Mouse (Mus musculus) cerebellum, adult 11-12 months (tissue): ENCODE measurements around the gene Usmg5.
"Not testable (repeated sequence)": the region's sequence is repeated elsewhere in the genome, so short reads cannot be mapped to it uniquely, and the experiment has no call there.

ENCODE experiments used
- DNase-seq: peaks from one replicate; pipeline ENCODE4 v3.0.0; 2022

Gene Usmg5

GRCm38 (mm10) chr19:47090550-47091156 lies at the start of gene Usmg5, which contains the start of gene Pdcd11:
Usmg5 (minus strand) TSS chr19:47090647.
Pdcd11 (plus strand) TSS chr19:47090768.
- peak; percentile 96 for DNase-seq

DNA sequence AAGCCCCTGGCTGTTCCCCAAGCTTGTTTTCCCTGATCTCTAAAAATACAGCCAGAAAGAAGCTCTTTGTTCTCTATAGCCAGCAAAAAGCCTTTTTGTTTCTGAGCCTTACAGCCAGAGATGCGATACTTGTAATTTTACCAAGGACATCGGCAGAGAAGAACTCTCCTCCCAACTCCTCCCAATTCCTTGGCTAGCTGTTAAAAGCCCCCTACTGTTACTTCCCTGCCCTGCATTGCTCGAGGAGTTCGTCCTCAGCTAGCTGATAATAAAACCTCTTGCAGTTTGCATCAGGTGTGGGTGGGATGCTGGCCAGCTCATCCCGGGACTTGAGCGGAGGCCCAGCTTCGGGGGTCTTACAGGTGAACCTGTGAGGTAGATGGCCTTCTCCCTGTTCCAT lies 49.2 kb upstream of the Usmg5 start:
- not testable (repeated sequence) for DNase-seq

- no peak for DNase-seq
Measured at GRCm38 (mm10) chr19:47137771-47138421, 47.4 kb upstream of the Usmg5 start, which contains the start of gene Calhm2. Calhm2 (minus strand) TSS chr19:47138294.

DNA sequence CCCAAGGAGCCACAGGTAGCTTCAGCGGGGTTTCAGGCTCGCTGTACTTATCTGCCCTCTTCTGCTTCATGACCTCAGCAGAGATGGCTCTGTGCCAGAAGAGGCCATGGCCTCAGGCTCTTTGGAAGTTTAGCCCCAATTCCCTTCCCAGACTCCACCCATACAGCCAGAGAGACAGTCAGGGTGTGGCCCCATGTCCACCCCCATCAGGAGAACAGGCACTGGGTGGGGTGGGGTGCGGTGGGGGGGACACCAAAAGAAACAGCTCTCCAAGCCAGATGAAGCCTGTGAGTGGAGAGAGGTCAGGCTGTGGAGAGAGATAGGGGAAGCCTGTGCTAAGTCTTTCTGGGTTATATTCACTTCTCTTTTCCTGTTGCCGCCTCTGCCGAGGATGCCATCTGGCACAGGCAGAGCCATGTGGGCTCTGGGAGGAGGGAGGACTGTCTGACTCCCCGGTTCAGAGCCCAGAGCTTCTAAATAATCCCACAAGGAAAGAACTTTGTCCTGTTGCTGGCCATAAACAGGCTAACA lies 46.7 kb upstream of the Usmg5 start:
- peak; percentile 34 for DNase-seq

DNA sequence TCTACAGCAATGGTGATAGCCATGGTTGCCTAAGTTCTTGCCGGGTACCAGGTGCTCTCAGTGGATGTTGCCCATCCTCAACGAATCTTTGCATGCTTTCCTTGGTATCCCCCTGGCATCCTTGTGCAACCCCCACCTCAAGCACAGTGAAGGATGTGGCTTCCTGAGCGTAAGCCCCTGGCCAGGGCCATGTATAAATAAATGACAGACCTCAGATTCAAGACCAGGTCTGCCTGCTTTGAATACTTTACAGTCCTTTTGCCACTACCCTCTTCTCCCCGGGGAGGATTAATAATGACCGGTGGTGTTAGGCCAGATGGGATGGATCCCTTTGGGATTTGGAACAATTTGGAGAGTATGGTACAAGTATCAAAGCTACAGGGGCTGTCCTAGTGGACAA lies 45.7 kb upstream of the Usmg5 start:
- no peak for DNase-seq

GRCm38 (mm10) chr19:47135568-47135967 lies 45.1 kb upstream of the Usmg5 start:
- no peak for DNase-seq

DNA sequence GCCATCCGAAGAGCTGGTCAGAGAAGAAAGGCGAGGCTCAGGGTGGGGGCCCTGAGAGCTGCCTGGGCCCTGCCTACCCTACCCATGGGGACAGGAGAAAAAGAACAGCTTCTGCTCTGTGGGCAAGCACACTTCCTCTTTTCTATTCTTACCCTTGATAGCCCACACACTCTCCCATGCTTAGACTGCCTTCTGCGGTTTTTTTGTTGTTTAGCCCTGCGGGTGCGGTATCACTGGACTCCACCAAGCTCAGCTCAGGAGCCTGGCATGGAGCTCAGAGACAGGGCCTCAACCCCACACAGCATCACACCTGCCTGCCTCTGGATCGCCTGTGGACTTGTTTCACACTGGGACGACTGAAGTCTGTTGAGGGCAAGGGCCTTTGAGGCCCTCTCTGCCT lies 42.7 kb upstream of the Usmg5 start:
- DNase-seq, result no peak

GRCm38 (mm10) chr19:47130551-47131125 lies 40.2 kb upstream of the Usmg5 start:
- DNase-seq, result no peak

GRCm38 (mm10) chr19:47128835-47129234 lies 38.4 kb upstream of the Usmg5 start:
- DNase-seq, result no peak

DNA sequence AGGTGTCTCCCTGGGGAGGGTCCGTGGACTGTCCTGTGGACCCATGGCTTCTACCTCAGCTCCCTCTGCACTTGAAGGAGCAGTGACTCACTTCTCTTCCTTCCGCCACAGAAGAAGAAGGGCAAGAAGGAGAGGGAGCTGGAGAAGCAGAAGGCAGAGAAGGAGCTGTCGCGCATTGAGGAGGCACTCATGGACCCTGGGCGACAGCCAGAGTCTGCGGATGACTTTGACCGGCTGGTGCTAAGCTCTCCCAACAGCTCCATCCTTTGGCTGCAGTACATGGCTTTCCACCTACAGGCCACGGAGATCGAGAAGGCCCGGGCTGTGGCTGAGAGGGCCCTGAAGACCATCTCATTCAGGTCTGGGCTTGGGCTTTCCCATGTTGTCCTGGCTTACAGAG lies 37.7 kb upstream of the Usmg5 start:
- DNase-seq, result no peak

- no peak for DNase-seq
Measured at GRCm38 (mm10) chr19:47122802-47123201, 32.4 kb upstream of the Usmg5 start.

- no peak for DNase-seq
Measured at GRCm38 (mm10) chr19:47121054-47121453, 30.6 kb upstream of the Usmg5 start.

DNA sequence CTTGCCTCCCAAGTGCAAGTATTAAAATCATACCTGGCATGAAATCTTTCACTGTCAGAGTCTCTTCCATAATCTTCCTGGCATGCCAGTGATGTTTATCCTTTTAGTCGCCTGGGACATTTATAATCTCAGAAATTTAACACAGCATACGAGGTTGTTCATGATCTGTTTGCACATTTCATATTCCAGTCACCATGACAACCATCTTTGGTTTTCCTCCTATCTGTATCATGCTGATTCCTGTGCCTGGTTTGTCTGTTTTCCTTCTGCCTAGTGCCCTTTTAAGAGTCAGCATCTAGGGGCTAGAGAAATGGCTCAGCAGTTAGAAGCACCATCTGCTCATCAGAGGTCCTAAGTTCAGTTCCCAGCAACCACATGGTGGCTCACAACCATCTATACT lies 28.2 kb upstream of the Usmg5 start:
- DNase-seq, result no peak

GRCm38 (mm10) chr19:47104641-47105271 lies 14.3 kb upstream of the Usmg5 start:
- DNase-seq, result no peak

- no peak for DNase-seq
Measured at GRCm38 (mm10) chr19:47101080-47101479, 10.6 kb upstream of the Usmg5 start.

GRCm38 (mm10) chr19:47089718-47090525 lies 525 bp downstream of the Usmg5 start:
- no peak for DNase-seq

DNA sequence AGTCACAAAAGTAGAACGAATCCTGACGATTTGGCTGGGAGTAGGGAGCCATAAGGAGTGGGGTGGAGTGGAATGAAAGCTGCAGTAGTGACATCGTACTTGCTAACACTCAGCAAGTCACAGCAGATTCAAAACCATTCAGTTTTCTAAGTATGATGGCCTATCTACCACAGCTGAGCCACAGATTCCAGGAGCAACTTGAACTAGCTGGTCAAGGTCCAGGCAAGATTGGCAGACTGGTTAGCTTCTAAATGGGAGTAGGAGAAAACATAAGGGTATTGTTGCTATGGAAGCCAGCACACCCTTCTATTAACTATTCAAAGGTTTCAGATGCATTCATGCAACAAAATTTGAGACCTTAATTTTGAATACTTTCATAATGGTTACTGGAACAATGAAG lies 2.2 kb downstream of the Usmg5 start:
- no peak for DNase-seq

DNA sequence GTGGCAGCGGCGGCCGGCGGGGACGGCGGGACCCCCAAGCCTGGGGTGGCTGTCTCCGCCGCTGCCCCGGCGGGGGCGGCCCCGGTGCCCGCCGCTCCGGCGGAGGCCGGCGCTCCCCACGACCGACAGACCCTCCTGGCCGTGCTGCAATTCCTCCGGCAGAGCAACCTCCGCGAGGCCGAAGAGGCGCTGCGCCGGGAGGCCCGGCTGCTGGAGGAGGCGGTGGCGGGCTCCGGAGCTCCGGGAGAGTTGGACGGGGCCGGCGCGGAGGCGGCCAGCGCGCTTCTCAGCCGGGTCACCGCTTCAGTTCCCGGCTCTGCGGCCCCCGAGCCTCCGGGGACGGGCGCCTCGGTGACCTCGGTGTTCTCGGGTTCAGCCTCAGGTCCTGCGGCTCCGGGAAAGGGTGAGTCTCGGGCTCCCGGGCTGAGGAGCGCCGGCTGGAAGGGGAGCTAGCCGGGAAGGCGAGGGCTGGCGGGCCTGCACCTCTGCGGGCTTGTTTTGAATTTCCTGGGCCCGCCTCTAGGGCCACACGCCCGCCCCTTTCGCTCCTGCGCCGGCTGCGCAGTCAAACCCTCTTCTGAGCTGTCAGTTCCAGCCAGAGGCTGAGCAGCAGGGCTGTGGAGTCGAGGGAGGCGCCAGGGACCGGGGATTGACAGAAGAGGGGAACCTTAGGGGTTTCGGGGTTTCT lies 22.4 kb downstream of the Usmg5 start:
- DNase-seq, result peak; percentile 75

DNA sequence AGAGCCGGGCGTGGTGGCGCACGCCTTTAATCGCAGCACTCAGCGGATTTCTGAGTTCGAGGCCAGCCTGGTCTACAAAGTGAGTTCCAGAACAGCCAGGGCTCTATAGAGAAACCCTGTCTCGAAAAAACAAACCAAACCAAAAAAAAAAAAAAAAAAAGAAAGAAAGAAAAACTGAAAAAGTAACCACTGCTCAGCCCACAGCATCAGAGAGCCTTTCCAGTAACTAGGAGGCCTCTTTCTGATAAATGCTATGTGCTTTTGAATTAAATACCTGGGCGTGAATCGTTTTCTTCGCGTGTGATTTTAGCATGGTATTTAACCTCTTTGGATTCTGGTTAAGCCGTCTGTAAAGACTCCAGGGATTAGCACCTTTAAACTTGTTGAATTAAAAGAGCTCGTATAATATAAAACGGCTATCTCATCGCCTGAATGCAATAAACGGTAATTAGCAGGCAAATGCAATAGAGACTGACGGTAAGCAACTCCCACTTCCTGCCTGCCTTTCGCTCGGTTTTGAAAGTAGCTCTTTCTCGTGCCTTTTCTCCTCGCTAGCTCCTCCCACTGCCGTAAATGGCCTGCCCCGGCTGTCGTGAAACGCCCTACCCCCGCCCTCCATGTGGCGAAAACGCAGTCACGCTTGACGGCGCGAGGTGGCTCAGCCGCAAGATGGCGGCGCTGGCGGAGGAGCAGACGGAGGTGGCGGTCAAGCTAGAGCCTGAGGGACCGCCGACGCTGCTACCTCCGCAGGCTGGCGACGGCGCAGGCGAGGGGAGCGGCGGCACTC lies 23.2 kb downstream of the Usmg5 start, which contains the start of gene Taf5:
Gene Taf5, plus strand, starts transcription at position 651 of the 787 bp plus-strand sequence.
- DNase-seq, result peak; percentile 96

- DNase-seq, result no peak
Measured at GRCm38 (mm10) chr19:47065860-47066259, 24.6 kb downstream of the Usmg5 start.

DNA sequence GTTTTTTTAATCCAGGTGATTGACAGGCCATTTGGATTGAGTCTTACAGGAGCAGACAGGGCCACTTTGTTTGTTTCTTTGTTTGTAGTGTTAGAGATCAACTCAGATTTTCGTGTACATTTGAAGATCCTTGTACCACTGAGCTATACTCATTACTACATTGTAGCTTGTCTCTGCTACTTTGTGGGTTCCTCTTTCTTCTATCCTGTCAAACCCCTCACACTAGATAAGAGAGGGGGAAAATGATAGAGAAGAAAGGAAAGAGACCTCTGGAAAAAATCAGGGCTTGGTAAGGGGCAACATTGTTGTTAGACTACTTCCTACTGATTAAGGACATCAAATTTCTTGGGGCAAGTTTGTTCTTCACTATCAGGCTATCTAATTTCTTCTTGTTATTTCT lies 32.8 kb downstream of the Usmg5 start:
- no peak for DNase-seq
